Mouse (Mus musculus) megakaryocyte-erythroid progenitor cell, adult 5-6 weeks (primary cell): ENCODE measurements around the gene Ctnnbip1. TPM values are rescaled to one million over a fixed set of nuclear protein-coding genes. Genes with fewer than 3 reads are reported as not detected.

Experiments
- ATAC-seq: replicated peaks from 2 replicates; pipeline ENCODE4 v1.8.0; 2016; ENCODE audit warnings: mild to moderate bottlenecking, inconsistent platforms; ENCODE audit not compliant: severe bottlenecking, poor library complexity, low FRiP score, low TSS enrichment
- total RNA-seq, 2 experiments: library from RNA; stranded (forward) in 1 of 2; stranded (reverse) in 1 of 2; fragments of 200-1000, 215-1000 nt in 1 of 2; fragments of >200 nt in 1 of 2; fragmentation: Nextera tagmentation in 1 of 2; gene quantifications; 2 replicates each; pipeline ENCODE4 v1.2.3; 2014 to 2017

The Ctnnbip1 gene
- total RNA-seq, 2 experiments from 2014 or later, result 1.5 to 1.7 TPM

- no peak for ATAC-seq
Observed at GRCm38 (mm10) chr4:149556111-149556510, 38.1 kb downstream of the Ctnnbip1 start.

GRCm38 (mm10) chr4:149557905-149558304 is 39.9 kb downstream of the Ctnnbip1 start:
- ATAC-seq, result no peak

GRCm38 (mm10) chr4:149558389-149558788 is 40.4 kb downstream of the Ctnnbip1 start:
- ATAC-seq, result no peak

GRCm38 (mm10) chr4:149561392-149561791 is 43.4 kb downstream of the Ctnnbip1 start:
- no peak for ATAC-seq

- ATAC-seq, result peak; percentile 76
Observed at GRCm38 (mm10) chr4:149561986-149562904, 44.2 kb downstream of the Ctnnbip1 start.

GRCm38 (mm10) chr4:149562905-149563347 is 44.9 kb downstream of the Ctnnbip1 start:
- no peak for ATAC-seq

- no peak for ATAC-seq
Observed at GRCm38 (mm10) chr4:149563941-149564361, 45.9 kb downstream of the Ctnnbip1 start.

- no peak for ATAC-seq
Observed at GRCm38 (mm10) chr4:149564452-149565407, 46.7 kb downstream of the Ctnnbip1 start.

GRCm38 (mm10) chr4:149567432-149568026 is 49.5 kb downstream of the Ctnnbip1 start:
- peak; percentile 58; the same call in 1 of the 2 replicates for ATAC-seq

GRCm38 (mm10) chr4:149568622-149569021 is 50.6 kb downstream of the Ctnnbip1 start:
- no peak for ATAC-seq

GRCm38 (mm10) chr4:149569781-149570497 is 51.9 kb downstream of the Ctnnbip1 start:
- no peak for ATAC-seq

- no peak for ATAC-seq
Observed at GRCm38 (mm10) chr4:149570498-149570863, 52.4 kb downstream of the Ctnnbip1 start.

- ATAC-seq, result no peak
Observed at GRCm38 (mm10) chr4:149571209-149571608, 53.2 kb downstream of the Ctnnbip1 start.

GRCm38 (mm10) chr4:149571651-149572149 is 53.7 kb downstream of the Ctnnbip1 start:
- ATAC-seq, result no peak

GRCm38 (mm10) chr4:149572446-149572845 is 54.4 kb downstream of the Ctnnbip1 start:
- no peak for ATAC-seq

GRCm38 (mm10) chr4:149572851-149573250 is 54.8 kb downstream of the Ctnnbip1 start:
- no peak for ATAC-seq

GRCm38 (mm10) chr4:149574391-149574821 is 56.4 kb downstream of the Ctnnbip1 start:
- no peak for ATAC-seq

- no peak for ATAC-seq
Observed at GRCm38 (mm10) chr4:149576061-149576460, 58.0 kb downstream of the Ctnnbip1 start.
